Mouse (Mus musculus) heart, embryonic 11.5 days (tissue): ENCODE data around the gene Atp2c2. TPM values are rescaled to one million over a fixed set of nuclear protein-coding genes. Genes with fewer than 3 reads are reported as not detected.

ENCODE experiments used
- ATAC-seq: fragments of 200-750 bp; cut with Nextera tagmentation; replicated peaks from 2 replicates; pipeline ENCODE4 v1.8.0; 2017; ENCODE audit warnings: moderate library complexity; ENCODE audit not compliant: insufficient number of reproducible peaks, low FRiP score, low TSS enrichment
- H3K27ac ChIP-seq: fragments of 300-500 bp; sonication (generic); 2 replicates; pipeline ENCODE4 v1.5.1; 2014; ENCODE audit warnings: mild to moderate bottlenecking, low read depth, low read length
- H3K27me3 ChIP-seq: fragments of 300-500 bp; sonication (generic); 2 replicates; pipeline ENCODE4 v1.6.1; 2014; ENCODE audit warnings: mild to moderate bottlenecking, low read length, mixed read lengths; ENCODE audit not compliant: control insufficient read depth, insufficient read depth
- H3K36me3 ChIP-seq: fragments of 300-500 bp; sonication (generic); 2 replicates; pipeline ENCODE4 v1.6.1; 2014; ENCODE audit warnings: mild to moderate bottlenecking, low read length, moderate library complexity, mixed read lengths; ENCODE audit not compliant: control insufficient read depth, insufficient read depth
- H3K4me1 ChIP-seq: fragments of 300-500 bp; sonication (generic); 2 replicates; pipeline ENCODE4 v1.6.1; 2014; ENCODE audit warnings: low read length; ENCODE audit not compliant: control insufficient read depth, insufficient read depth
- H3K4me2 ChIP-seq: fragments of 300-500 bp; sonication (generic); 2 replicates; pipeline ENCODE4 v1.6.1; 2014; ENCODE audit warnings: mild to moderate bottlenecking, moderate library complexity
- H3K4me3 ChIP-seq: fragments of 300-500 bp; sonication (generic); 2 replicates; pipeline ENCODE4 v1.5.1; 2014; ENCODE audit warnings: low read depth, low read length
- H3K9ac ChIP-seq: fragments of 300-500 bp; sonication (generic); 2 replicates; pipeline ENCODE4 v1.6.1; 2014; ENCODE audit warnings: mild to moderate bottlenecking, low read depth, low read length, moderate library complexity
- H3K9me3 ChIP-seq: fragments of 300-500 bp; sonication (generic); replicated peaks from 2 replicates; pipeline ENCODE4 v1.6.1; 2016; ENCODE audit warnings: low read length; ENCODE audit not compliant: control insufficient read depth
- whole genome bisulfite sequencing: fragments of 180-500 bp; shearing (Covaris S2); extraction: QIAGEN DNeasy Blood & Tissue Kit; methylation state at CpG from one replicate; pipeline ENCODE4 v1.1.7; 2014; ENCODE audit not compliant: insufficient replicate concordance; 5-methylcytosine and 5-hydroxymethylcytosine counted together
- polyA plus RNA-seq: library from polyadenylated mRNA; unstranded; fragments of >200 nt; fragmentation: Nextera tagmentation; extraction: Ambion mirVana; gene quantifications from 2 replicates; pipeline ENCODE4 v1.2.1, GENCODE M21; 2014

Atp2c2 gene
- polyA plus RNA-seq, 1 experiment from 2014 or later, result 0.14 TPM

GRCm38 (mm10) chr8:119668447-119668846, 31.4 kb upstream of the Atp2c2 start:
- no peaks in the 10 kb centered on the region for H3K9me3 ChIP-seq
- peaks cover 18% of the 10 kb centered on the region for H3K4me1 ChIP-seq
- H3K9ac ChIP-seq, result no peak overlapping the region
- no peak for ATAC-seq
- no peaks in the 10 kb centered on the region; the same call in 1 of the 2 replicates for H3K27me3 ChIP-seq
- H3K36me3 ChIP-seq, result no peaks in the 10 kb centered on the region
- 62% methylated on average over 9 of the region's 9 CpGs for WGBS
- H3K27ac ChIP-seq, result no peak overlapping the region
- H3K4me3 ChIP-seq, result no peak overlapping the region
- no peak overlapping the region for H3K4me2 ChIP-seq

- no peak overlapping the region for H3K27ac ChIP-seq
- H3K9ac ChIP-seq, result no peak overlapping the region
- 42% methylated on average over 12 of the region's 12 CpGs for WGBS
- no peak overlapping the region for H3K4me2 ChIP-seq
- H3K4me3 ChIP-seq, result no peak overlapping the region
- no peak for ATAC-seq
- no peaks in the 10 kb centered on the region for H3K36me3 ChIP-seq
- H3K4me1 ChIP-seq, result peaks cover 18% of the 10 kb centered on the region
- no peaks in the 10 kb centered on the region; the same call in 1 of the 2 replicates for H3K27me3 ChIP-seq
- no peaks in the 10 kb centered on the region for H3K9me3 ChIP-seq
These were observed 30.5 kb upstream of the Atp2c2 start for GRCm38 (mm10) chr8:119669284-119669683.

DNA sequence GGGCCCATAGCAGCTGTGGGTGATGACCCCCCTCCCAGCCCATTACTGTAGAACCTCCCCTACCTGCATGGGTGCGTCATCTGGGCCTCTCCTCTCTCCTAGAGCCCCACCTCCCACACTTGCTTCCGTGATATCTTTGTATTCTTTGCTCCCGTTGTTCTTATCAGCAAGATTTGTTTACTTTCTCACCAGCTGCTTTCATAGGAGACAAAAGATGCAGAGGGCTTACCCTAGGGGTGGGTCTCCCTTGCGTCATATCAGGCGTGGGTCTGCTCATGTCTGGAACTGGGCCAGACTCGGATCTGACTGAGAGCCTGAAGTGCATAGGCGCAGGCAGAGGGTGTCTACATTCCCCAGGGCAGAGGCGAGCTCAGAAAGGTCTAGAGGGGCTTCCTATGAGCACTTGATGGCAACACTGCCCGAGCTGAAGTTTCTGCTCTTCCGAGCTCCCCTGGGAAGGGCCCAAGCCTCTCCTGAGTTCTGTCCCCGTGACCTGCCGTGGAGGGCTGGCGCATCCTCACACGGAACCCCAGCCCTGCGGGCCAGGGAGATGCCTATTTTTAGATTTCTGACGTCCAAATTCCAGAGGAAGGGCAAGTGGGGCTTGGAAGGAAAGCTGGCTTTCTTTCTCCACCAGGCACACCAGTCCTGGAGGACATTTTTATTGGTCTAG, 29.3 kb upstream of the Atp2c2 start:
- no peaks in the 10 kb centered on the region for H3K36me3 ChIP-seq
- H3K4me3 ChIP-seq, result no peak overlapping the region
- peak overlapping the region; percentile 54; the same call in 1 of the 2 replicates for H3K9ac ChIP-seq
- H3K27me3 ChIP-seq, result no peaks in the 10 kb centered on the region; the same call in 1 of the 2 replicates
- no peaks in the 10 kb centered on the region for H3K9me3 ChIP-seq
- ATAC-seq, result peak; percentile 58
- peak overlapping the region; percentile 56 for H3K4me2 ChIP-seq
- H3K4me1 ChIP-seq, result peaks cover 18% of the 10 kb centered on the region
- peak overlapping the region; percentile 93 for H3K27ac ChIP-seq
- 20% methylated on average over 16 of the region's 16 CpGs for WGBS

- WGBS, result 75% methylated on average over 9 of the region's 11 CpGs
These were observed 25.7 kb upstream of the Atp2c2 start for GRCm38 (mm10) chr8:119673976-119674555.

GRCm38 (mm10) chr8:119675457-119675856, 24.4 kb upstream of the Atp2c2 start:
- Histone ChIP-seq H3K27me3 (no peaks in the 10 kb centered on the region), H3K4me1 (peaks cover 13% of the 10 kb centered on the region), H3K36me3 (no peaks in the 10 kb centered on the region), H3K9me3 (no peaks in the 10 kb centered on the region), H3K4me3 (no peak overlapping the region), H3K4me2 (no peak overlapping the region), H3K9ac (no peak overlapping the region), H3K27ac (no peak overlapping the region)
- ATAC-seq, result no peak
- 82% methylated on average over 5 of the region's 5 CpGs for WGBS

More at GRCm38 (mm10) chr8:119673976-119674555, 25.7 kb upstream of the Atp2c2 start:
- H3K4me1 ChIP-seq, result peaks cover 13% of the 10 kb centered on the region
- H3K27ac ChIP-seq, result no peak overlapping the region
- H3K4me3 ChIP-seq, result no peak overlapping the region
- no peak overlapping the region for H3K9ac ChIP-seq
- H3K4me2 ChIP-seq, result no peak overlapping the region
- no peaks in the 10 kb centered on the region for H3K36me3 ChIP-seq
- ATAC-seq, result no peak
- H3K27me3 ChIP-seq, result no peaks in the 10 kb centered on the region
- H3K9me3 ChIP-seq, result no peaks in the 10 kb centered on the region

GRCm38 (mm10) chr8:119676389-119676788, 23.4 kb upstream of the Atp2c2 start:
- H3K9ac ChIP-seq, result no peak overlapping the region
- 15% methylated on average over 8 of the region's 8 CpGs for WGBS
- H3K4me3 ChIP-seq, result no peak overlapping the region
- H3K9me3 ChIP-seq, result no peaks in the 10 kb centered on the region
- H3K27ac ChIP-seq, result no peak overlapping the region
- ATAC-seq, result no peak
- H3K36me3 ChIP-seq, result no peaks in the 10 kb centered on the region
- no peaks in the 10 kb centered on the region for H3K27me3 ChIP-seq
- no peak overlapping the region for H3K4me2 ChIP-seq
- peaks cover 5% of the 10 kb centered on the region; the same call in 1 of the 2 replicates for H3K4me1 ChIP-seq

DNA sequence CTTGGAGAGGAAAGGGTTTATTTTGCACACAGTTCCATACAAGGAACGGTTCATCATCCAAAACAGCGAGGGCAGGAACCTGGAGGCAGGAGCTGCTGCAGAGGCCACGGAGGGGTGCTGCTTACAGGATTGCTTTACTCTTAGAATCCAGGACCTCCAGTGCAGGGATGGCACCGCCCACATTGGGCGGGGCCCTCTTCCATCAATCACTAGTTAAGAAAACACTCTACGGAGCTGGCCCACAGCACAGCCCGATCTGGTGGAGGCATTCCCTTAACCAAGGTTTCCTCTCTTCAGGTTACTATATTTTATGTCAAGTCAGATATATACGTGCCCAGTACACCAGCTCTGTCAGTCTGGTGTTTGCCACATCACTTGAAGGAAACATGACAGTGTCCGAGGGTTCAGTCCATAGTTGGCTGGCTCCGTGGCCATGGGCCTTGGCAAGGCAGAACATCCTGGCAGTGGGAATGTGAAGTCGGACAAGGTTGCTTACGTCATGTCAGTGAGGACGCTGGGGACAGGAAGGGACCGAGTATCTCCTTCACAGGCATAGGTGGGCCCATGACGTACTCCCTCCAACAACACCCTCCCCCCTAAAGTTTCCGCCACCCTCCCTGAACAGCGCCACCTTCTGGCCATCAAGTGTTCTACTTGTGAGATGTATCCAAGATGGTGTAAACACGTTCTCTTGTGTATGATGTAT, 21.5 kb upstream of the Atp2c2 start:
- Histone ChIP-seq H3K27me3 (no peaks in the 10 kb centered on the region), H3K4me2 (peak overlapping the region; percentile 53), H3K27ac (no peak overlapping the region), H3K4me1 (peaks cover 5% of the 10 kb centered on the region; the same call in 1 of the 2 replicates), H3K4me3 (0 out of 2 replicates have a peak overlapping the region, but pooled peaks have one; percentile 8), H3K9me3 (no peaks in the 10 kb centered on the region), H3K36me3 (no peaks in the 10 kb centered on the region), H3K9ac (no peak overlapping the region)
- 8% methylated on average over 18 of the region's 18 CpGs for WGBS
- 0 out of 2 replicates have a peak, but pooled peaks have one; percentile 21 for ATAC-seq

DNA sequence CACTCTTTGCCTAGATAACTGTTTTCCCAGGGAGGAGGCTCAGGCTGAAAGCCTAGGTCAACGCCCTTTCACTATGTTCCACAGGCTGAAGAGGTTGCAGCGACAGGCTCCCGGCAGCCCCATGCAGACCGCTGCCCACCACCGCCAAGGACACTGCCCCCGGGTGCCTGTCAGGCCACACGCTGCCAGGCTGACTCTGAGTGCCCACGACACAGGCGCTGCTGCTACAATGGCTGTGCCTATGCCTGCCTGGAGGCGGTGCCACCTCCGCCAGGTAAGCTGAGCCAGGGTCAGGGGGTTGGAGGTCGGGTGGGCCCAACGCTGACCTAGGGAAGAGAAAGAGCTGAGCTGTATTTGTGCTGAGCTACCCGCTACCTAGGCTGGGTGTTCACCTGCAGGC, 20.6 kb upstream of the Atp2c2 start:
- Histone ChIP-seq H3K4me3 (no peak overlapping the region), H3K4me2 (no peak overlapping the region), H3K36me3 (no peaks in the 10 kb centered on the region), H3K9me3 (no peaks in the 10 kb centered on the region), H3K27ac (no peak overlapping the region), H3K27me3 (no peaks in the 10 kb centered on the region), H3K4me1 (peaks cover 5% of the 10 kb centered on the region; the same call in 1 of the 2 replicates), H3K9ac (no peak overlapping the region)
- 68% methylated on average over 14 of the region's 14 CpGs for WGBS
- no peak for ATAC-seq
